Mouse (Mus musculus): ENCODE measurements at regions not wholly inside any gene's neighbourhood (a gene's known extent, or its start where the extent isn't known, plus 50 kb on each side); places are given as distances from the start of the nearest gene placed in this dataset.
A peak's percentile ranks its signal among the peaks of the same experiment; 100 is the strongest.
"Not testable (repeated sequence)": the region's sequence is repeated elsewhere in the genome, so short reads cannot be mapped to it uniquely, and the experiment has no call there.

GRCm38 (mm10) chr14:18511094-18511493 is 179.4 kb upstream of the Ube2e1 start:
- Histone ChIP-seq H3K4me3 (no peak overlapping the region), H3K36me3 (no peaks in the 10 kb centered on the region), H3K27ac (replicated peaks) (no peak overlapping the region), H3K27me3 (no peaks in the 10 kb centered on the region), H3K9me3 (no peaks in the 10 kb centered on the region), H3K4me2 (replicated peaks) (no peak overlapping the region), H3K4me1 (no peaks in the 10 kb centered on the region), H3K9ac (replicated peaks) (no peak overlapping the region)
- peak; percentile 63; the same call in 1 of the 2 replicates for ATAC-seq (ENCODE audit: low FRiP score, low read depth)

GRCm38 (mm10) chr14:18508359-18508647 is 176.6 kb upstream of the Ube2e1 start:
- WGBS, result 54% methylated on average over 1 of the region's 1 CpGs

GRCm38 (mm10) chr14:18507582-18508358 is 176.1 kb upstream of the Ube2e1 start:
- no peak overlapping the region for H3K4me3 ChIP-seq
- H3K27me3 ChIP-seq, result no peaks in the 10 kb centered on the region
- WGBS, result 91% methylated on average over 3 of the region's 3 CpGs
- ATAC-seq (ENCODE audit: low FRiP score, low read depth), result no peak
- no peaks in the 10 kb centered on the region for H3K9me3 ChIP-seq
- no peaks in the 10 kb centered on the region for H3K4me1 ChIP-seq
- H3K36me3 ChIP-seq, result no peaks in the 10 kb centered on the region
- H3K4me2 ChIP-seq (replicated peaks), result no peak overlapping the region
- H3K27ac ChIP-seq (replicated peaks), result no peak overlapping the region
- no peak overlapping the region for H3K9ac ChIP-seq (replicated peaks)

More at GRCm38 (mm10) chr14:18508359-18508647, 176.6 kb upstream of the Ube2e1 start:
- H3K27me3 ChIP-seq, result no peaks in the 10 kb centered on the region
- no peak overlapping the region for H3K4me2 ChIP-seq (replicated peaks)
- no peaks in the 10 kb centered on the region for H3K9me3 ChIP-seq
- H3K36me3 ChIP-seq, result no peaks in the 10 kb centered on the region
- no peak overlapping the region for H3K9ac ChIP-seq (replicated peaks)
- H3K27ac ChIP-seq (replicated peaks), result no peak overlapping the region
- no peak for ATAC-seq (ENCODE audit: low FRiP score, low read depth)
- H3K4me3 ChIP-seq, result no peak overlapping the region
- H3K4me1 ChIP-seq, result no peaks in the 10 kb centered on the region

GRCm38 (mm10) chr14:18506168-18506567 is 174.5 kb upstream of the Ube2e1 start:
- Histone ChIP-seq H3K36me3 (no peaks in the 10 kb centered on the region), H3K4me3 (no peak overlapping the region), H3K9me3 (no peaks in the 10 kb centered on the region), H3K4me2 (replicated peaks) (no peak overlapping the region), H3K9ac (replicated peaks) (no peak overlapping the region), H3K27ac (replicated peaks) (no peak overlapping the region), H3K4me1 (no peaks in the 10 kb centered on the region), H3K27me3 (no peaks in the 10 kb centered on the region)
- ATAC-seq (ENCODE audit: low FRiP score, low read depth), result no peak
- 77% methylated on average over 4 of the region's 4 CpGs for WGBS

GRCm38 (mm10) chr14:18500249-18500832 is 168.7 kb upstream of the Ube2e1 start:
- Histone ChIP-seq H3K9ac (replicated peaks) (no peak overlapping the region), H3K27me3 (no peaks in the 10 kb centered on the region), H3K27ac (replicated peaks) (no peak overlapping the region), H3K4me2 (replicated peaks) (no peak overlapping the region), H3K9me3 (no peaks in the 10 kb centered on the region), H3K4me3 (no peak overlapping the region), H3K36me3 (no peaks in the 10 kb centered on the region), H3K4me1 (peaks cover 3% of the 10 kb centered on the region; the same call in 1 of the 2 replicates)
- ATAC-seq (ENCODE audit: low FRiP score, low read depth), result no peak

- 83% methylated on average over 1 of the region's 1 CpGs for WGBS
- Histone ChIP-seq H3K9me3 (no peaks in the 10 kb centered on the region), H3K4me3 (no peak overlapping the region), H3K27me3 (no peaks in the 10 kb centered on the region), H3K4me2 (replicated peaks) (no peak overlapping the region), H3K4me1 (no peaks in the 10 kb centered on the region), H3K9ac (replicated peaks) (no peak overlapping the region), H3K36me3 (no peaks in the 10 kb centered on the region), H3K27ac (replicated peaks) (no peak overlapping the region)
- ATAC-seq (ENCODE audit: low FRiP score, low read depth), result no peak
Measured at GRCm38 (mm10) chr14:18494048-18494447, 162.4 kb upstream of the Ube2e1 start.

GRCm38 (mm10) chr14:18486132-18486800 is 154.6 kb upstream of the Ube2e1 start:
- ATAC-seq (ENCODE audit: low FRiP score, low read depth), result no peak
- Histone ChIP-seq H3K27me3 (no peaks in the 10 kb centered on the region), H3K9me3 (no peaks in the 10 kb centered on the region), H3K4me3 (no peak overlapping the region), H3K27ac (replicated peaks) (no peak overlapping the region), H3K9ac (replicated peaks) (no peak overlapping the region), H3K4me1 (peaks cover 8% of the 10 kb centered on the region; the same call in 1 of the 2 replicates), H3K36me3 (no peaks in the 10 kb centered on the region), H3K4me2 (replicated peaks) (no peak overlapping the region)
- WGBS, result 48% methylated on average over 4 of the region's 4 CpGs

GRCm38 (mm10) chr14:18485526-18485925 is 153.9 kb upstream of the Ube2e1 start:
- no peak overlapping the region for H3K4me2 ChIP-seq (replicated peaks)
- H3K4me1 ChIP-seq, result peaks cover 8% of the 10 kb centered on the region; the same call in 1 of the 2 replicates
- no peaks in the 10 kb centered on the region for H3K9me3 ChIP-seq
- H3K4me3 ChIP-seq, result no peak overlapping the region
- no peak for ATAC-seq (ENCODE audit: low FRiP score, low read depth)
- H3K9ac ChIP-seq (replicated peaks), result no peak overlapping the region
- no peaks in the 10 kb centered on the region for H3K36me3 ChIP-seq
- no peaks in the 10 kb centered on the region for H3K27me3 ChIP-seq
- H3K27ac ChIP-seq (replicated peaks), result no peak overlapping the region

- H3K27ac ChIP-seq (replicated peaks), result no peak overlapping the region
- H3K27me3 ChIP-seq, result no peaks in the 10 kb centered on the region
- H3K4me1 ChIP-seq, result no peaks in the 10 kb centered on the region
- no peak overlapping the region for H3K4me2 ChIP-seq (replicated peaks)
- WGBS, result 89% methylated on average over 3 of the region's 3 CpGs
- H3K9me3 ChIP-seq, result no peaks in the 10 kb centered on the region
- no peak overlapping the region for H3K4me3 ChIP-seq
- no peak for ATAC-seq (ENCODE audit: low FRiP score, low read depth)
- no peak overlapping the region for H3K9ac ChIP-seq (replicated peaks)
- no peaks in the 10 kb centered on the region for H3K36me3 ChIP-seq
Measured at GRCm38 (mm10) chr14:18476795-18477320, 145.2 kb upstream of the Ube2e1 start.

- no peaks in the 10 kb centered on the region for H3K9me3 ChIP-seq
- no peak overlapping the region for H3K4me3 ChIP-seq
- no peak overlapping the region for H3K9ac ChIP-seq (replicated peaks)
- no peaks in the 10 kb centered on the region for H3K36me3 ChIP-seq
- no peaks in the 10 kb centered on the region for H3K27me3 ChIP-seq
- H3K4me1 ChIP-seq, result 0 out of 2 replicates have a peak, but pooled peaks cover 2% of the 10 kb centered on the region
- no peak overlapping the region for H3K4me2 ChIP-seq (replicated peaks)
- H3K27ac ChIP-seq (replicated peaks), result no peak overlapping the region
- ATAC-seq (ENCODE audit: low FRiP score, low read depth), result no peak
- WGBS, result 81% methylated on average over 3 of the region's 3 CpGs
Measured at GRCm38 (mm10) chr14:18468611-18469010, 137.0 kb upstream of the Ube2e1 start.

- H3K4me2 ChIP-seq (replicated peaks); H3K27ac ChIP-seq (replicated peaks); H3K4me1 ChIP-seq; H3K36me3 ChIP-seq; H3K9me3 ChIP-seq; H3K4me3 ChIP-seq; H3K9ac ChIP-seq (replicated peaks); ATAC-seq (ENCODE audit: low FRiP score, low read depth); H3K27me3 ChIP-seq: not testable (repeated sequence)
- WGBS, result 48% methylated on average over 4 of the region's 4 CpGs
Measured at GRCm38 (mm10) chr14:18466864-18467263, 135.2 kb upstream of the Ube2e1 start.

- not testable (repeated sequence) for H3K27me3 ChIP-seq; ATAC-seq (ENCODE audit: low FRiP score, low read depth); H3K9me3 ChIP-seq; H3K4me3 ChIP-seq; H3K4me1 ChIP-seq; H3K9ac ChIP-seq (replicated peaks); H3K36me3 ChIP-seq; H3K27ac ChIP-seq (replicated peaks)
- WGBS, result 10% methylated on average over 5 of the region's 5 CpGs
- peak overlapping the region; percentile 11; the same call in 1 of the 2 replicates for H3K4me2 ChIP-seq (replicated peaks)
Measured at GRCm38 (mm10) chr14:18464199-18464598, 132.5 kb upstream of the Ube2e1 start.
